Mouse (Mus musculus): ENCODE measurements around the gene Mtfr1l. TPM values are rescaled to one million over a fixed set of nuclear protein-coding genes. Genes with fewer than 3 reads are reported as not detected.

Gene Mtfr1l
- polyA plus RNA-seq, 1 experiment from 2014 or later = 56.9 TPM

GRCm38 (mm10) chr4:134515614-134516013, 19.6 kb downstream of the Mtfr1l start:
- Histone ChIP-seq H3K27ac (ENCODE audit: low read depth) (no peak overlapping the region), H3K4me3 (ENCODE audit: low read depth, low read length) (no peak overlapping the region), H3K9ac (replicated peaks) (no peak overlapping the region), H3K4me2 (ENCODE audit: low read depth, low read length) (no peak overlapping the region), H3K4me1 (ENCODE audit: insufficient read depth) (peaks cover 28% of the 10 kb centered on the region), H3K27me3 (ENCODE audit: insufficient read depth, low read length) (no peaks in the 10 kb centered on the region), H3K36me3 (replicated peaks; ENCODE audit: insufficient read depth, low read length) (peaks cover 4% of the 10 kb centered on the region; the same call in 1 of the 2 replicates), H3K9me3 (ENCODE audit: low read length) (no peaks in the 10 kb centered on the region)
- DNase-seq = no peak
- WGBS (ENCODE audit: insufficient replicate concordance) = 63% methylated on average over 7 of the region's 7 CpGs
- TF ChIP-seq CTCF (IDR thresholded peaks at IDR 0.05; ENCODE audit: low read depth) = no peak
- TF ChIP-seq EP300 (IDR thresholded peaks at IDR 0.05; ENCODE audit: low read depth) = no peak
- no peak for ATAC-seq

GRCm38 (mm10) chr4:134514309-134514930, 20.8 kb downstream of the Mtfr1l start:
- Histone ChIP-seq H3K4me3 (ENCODE audit: low read depth, low read length) (no peak overlapping the region), H3K27ac (ENCODE audit: low read depth) (no peak overlapping the region), H3K9me3 (ENCODE audit: low read length) (no peaks in the 10 kb centered on the region), H3K4me2 (ENCODE audit: low read depth, low read length) (0 out of 2 replicates have a peak overlapping the region, but pooled peaks have one; percentile 27), H3K4me1 (ENCODE audit: insufficient read depth) (peaks cover 31% of the 10 kb centered on the region), H3K27me3 (ENCODE audit: insufficient read depth, low read length) (no peaks in the 10 kb centered on the region), H3K9ac (replicated peaks) (no peak overlapping the region), H3K36me3 (replicated peaks; ENCODE audit: insufficient read depth, low read length) (0 out of 2 replicates have a peak, but pooled peaks cover 2% of the 10 kb centered on the region)
- TF ChIP-seq CTCF (IDR thresholded peaks at IDR 0.05; ENCODE audit: low read depth) (no peak), EP300 (IDR thresholded peaks at IDR 0.05; ENCODE audit: low read depth) (no peak)
- WGBS (ENCODE audit: insufficient replicate concordance) = 79% methylated on average over 11 of the region's 11 CpGs
- ATAC-seq (no peak), DNase-seq (no peak)

GRCm38 (mm10) chr4:134512798-134513197, 22.4 kb downstream of the Mtfr1l start:
- TF ChIP-seq CTCF (IDR thresholded peaks at IDR 0.05; ENCODE audit: low read depth) (peak; percentile 76), EP300 (IDR thresholded peaks at IDR 0.05; ENCODE audit: low read depth) (no peak)
- peak overlapping the region; percentile 70 for H3K4me3 ChIP-seq (ENCODE audit: low read depth, low read length)
- H3K27ac ChIP-seq (ENCODE audit: low read depth) = peak overlapping the region; percentile 31
- no peaks in the 10 kb centered on the region for H3K9me3 ChIP-seq (ENCODE audit: low read length)
- 0 out of 2 replicates have a peak, but pooled peaks cover 2% of the 10 kb centered on the region for H3K36me3 ChIP-seq (replicated peaks; ENCODE audit: insufficient read depth, low read length)
- H3K4me1 ChIP-seq (ENCODE audit: insufficient read depth) = peaks cover 32% of the 10 kb centered on the region
- WGBS (ENCODE audit: insufficient replicate concordance) = 7% methylated on average over 15 of the region's 15 CpGs
- H3K4me2 ChIP-seq (ENCODE audit: low read depth, low read length) = peak overlapping the region; percentile 96
- peak; percentile 88 for DNase-seq
- H3K9ac ChIP-seq (replicated peaks) = no peak overlapping the region
- ATAC-seq = peak; percentile 55
- no peaks in the 10 kb centered on the region for H3K27me3 ChIP-seq (ENCODE audit: insufficient read depth, low read length)

- H3K4me2 ChIP-seq (ENCODE audit: low read depth, low read length) = peak overlapping the region; percentile 96
- H3K36me3 ChIP-seq (replicated peaks; ENCODE audit: insufficient read depth, low read length) = peaks cover 9% of the 10 kb centered on the region; the same call in 1 of the 2 replicates
- peaks cover 34% of the 10 kb centered on the region for H3K4me1 ChIP-seq (ENCODE audit: insufficient read depth)
These were observed 23.5 kb downstream of the Mtfr1l start for GRCm38 (mm10) chr4:134511730-134512129.

GRCm38 (mm10) chr4:134510845-134511411, 24.3 kb downstream of the Mtfr1l start, which contains the start of gene Aunip:
Gene Aunip (plus strand): TSS chr4:134510999.
- peak within 1 kb of the TSS; percentile 68 for H3K27ac ChIP-seq (ENCODE audit: low read depth)
- H3K36me3 ChIP-seq (replicated peaks; ENCODE audit: insufficient read depth, low read length) = peaks cover 10% of the 10 kb centered on the region; the same call in 1 of the 2 replicates
- H3K27me3 ChIP-seq (ENCODE audit: insufficient read depth, low read length) = no peaks in the 10 kb centered on the region
- ATAC-seq (peak; percentile 89), DNase-seq (peak; percentile 97)
- WGBS (ENCODE audit: insufficient replicate concordance) = 2% methylated on average over 42 of the region's 42 CpGs
- H3K9me3 ChIP-seq (ENCODE audit: low read length) = no peaks in the 10 kb centered on the region
- peaks cover 37% of the 10 kb centered on the region for H3K4me1 ChIP-seq (ENCODE audit: insufficient read depth)
- TF ChIP-seq EP300 (IDR thresholded peaks at IDR 0.05; ENCODE audit: low read depth) = no peak
- peak; percentile 15; the same call in 1 of the 2 replicates for TF ChIP-seq CTCF (IDR thresholded peaks at IDR 0.05; ENCODE audit: low read depth)
- H3K4me3 ChIP-seq (ENCODE audit: low read depth, low read length) = peak within 1 kb of the TSS; percentile 70
- peak within 1 kb of the TSS; percentile 74 for H3K9ac ChIP-seq (replicated peaks)
- peak within 1 kb of the TSS; percentile 96 for H3K4me2 ChIP-seq (ENCODE audit: low read depth, low read length)

More at GRCm38 (mm10) chr4:134511730-134512129, 23.5 kb downstream of the Mtfr1l start:
- Histone ChIP-seq H3K27me3 (ENCODE audit: insufficient read depth, low read length) (no peaks in the 10 kb centered on the region), H3K4me3 (ENCODE audit: low read depth, low read length) (peak overlapping the region; percentile 70), H3K9ac (replicated peaks) (peak overlapping the region; percentile 74), H3K9me3 (ENCODE audit: low read length) (no peaks in the 10 kb centered on the region), H3K27ac (ENCODE audit: low read depth) (peak overlapping the region; percentile 68; the same call in 1 of the 2 replicates)
- DNase-seq (no peak), ATAC-seq (no peak)
- 26% methylated on average over 6 of the region's 6 CpGs for WGBS (ENCODE audit: insufficient replicate concordance)
- TF ChIP-seq CTCF (IDR thresholded peaks at IDR 0.05; ENCODE audit: low read depth) (no peak), EP300 (IDR thresholded peaks at IDR 0.05; ENCODE audit: low read depth) (no peak)

GRCm38 (mm10) chr4:134510396-134510795, 24.8 kb downstream of the Mtfr1l start:
- TF ChIP-seq EP300 (IDR thresholded peaks at IDR 0.05; ENCODE audit: low read depth) (no peak), CTCF (IDR thresholded peaks at IDR 0.05; ENCODE audit: low read depth) (no peak)
- H3K4me3 ChIP-seq (ENCODE audit: low read depth, low read length) = peak overlapping the region; percentile 70; the same call in 1 of the 2 replicates
- peaks cover 10% of the 10 kb centered on the region; the same call in 1 of the 2 replicates for H3K36me3 ChIP-seq (replicated peaks; ENCODE audit: insufficient read depth, low read length)
- no peaks in the 10 kb centered on the region for H3K9me3 ChIP-seq (ENCODE audit: low read length)
- H3K27ac ChIP-seq (ENCODE audit: low read depth) = no peak overlapping the region
- no peak for DNase-seq
- no peaks in the 10 kb centered on the region for H3K27me3 ChIP-seq (ENCODE audit: insufficient read depth, low read length)
- H3K4me2 ChIP-seq (ENCODE audit: low read depth, low read length) = peak overlapping the region; percentile 96
- ATAC-seq = no peak
- 81% methylated on average over 4 of the region's 4 CpGs for WGBS (ENCODE audit: insufficient replicate concordance)
- peaks cover 40% of the 10 kb centered on the region for H3K4me1 ChIP-seq (ENCODE audit: insufficient read depth)
- no peak overlapping the region for H3K9ac ChIP-seq (replicated peaks)

All from liver, postnatal 0 days (tissue).